Mouse (Mus musculus) bone marrow, adult 2 months (tissue): Measurements from ENCODE around the gene Pdxp. TPM values are rescaled to one million over a fixed set of nuclear protein-coding genes. Genes with fewer than 3 reads are reported as not detected.

ENCODE experiments used
- H3K27ac ChIP-seq: fragments of 200-500 bp; 2 replicates; pipeline ENCODE4 v1.5.1; 2012; ENCODE audit warnings: low read depth, mild to moderate bottlenecking, control low read depth, inconsistent platforms, low read length; ENCODE audit not compliant: control insufficient read depth, poor library complexity, insufficient read depth
- H3K4me1 ChIP-seq: fragments of 200-500 bp; 2 replicates; pipeline ENCODE4 v1.6.1; 2011; ENCODE audit warnings: low read length; ENCODE audit not compliant: control insufficient read depth, insufficient read depth
- H3K4me3 ChIP-seq: fragments of 200-500 bp; replicated peaks from 2 replicates; pipeline ENCODE3; 2011; ENCODE audit warnings: mild to moderate bottlenecking, low read depth, low read length, control low read depth; ENCODE audit not compliant: control insufficient read depth
- CTCF ChIP-seq: fragments of 200-500 bp; IDR thresholded peaks from 2 replicates; pipeline ENCODE4 v1.5.1; 2011; ENCODE audit warnings: low read length, control low read depth; ENCODE audit not compliant: control insufficient read depth, insufficient read depth
- POLR2A ChIP-seq: fragments of 200-500 bp; IDR thresholded peaks from 2 replicates; pipeline ENCODE4 v1.6.1; 2011; ENCODE audit warnings: low read depth, mild to moderate bottlenecking, control low read depth, low read length, borderline replicate concordance; ENCODE audit not compliant: control insufficient read depth
- WGBS: fragments of 180-500 bp; shearing (Covaris S2); methylation state at CpG from one replicate; pipeline ENCODE4 v1.1.7; 2018; 5-methylcytosine and 5-hydroxymethylcytosine counted together
- polyA plus RNA-seq: library from polyadenylated mRNA; stranded (reverse); fragments of >200 nt; gene quantifications from 2 replicates; pipeline ENCODE4 v1.2.4, GENCODE M21; 2011; ENCODE audit warnings: low replicate concordance; ENCODE audit not compliant: missing spikeins, insufficient read depth, insufficient read length

The Pdxp gene
- polyA plus RNA-seq, 1 experiment: 8.0 TPM

DNA sequence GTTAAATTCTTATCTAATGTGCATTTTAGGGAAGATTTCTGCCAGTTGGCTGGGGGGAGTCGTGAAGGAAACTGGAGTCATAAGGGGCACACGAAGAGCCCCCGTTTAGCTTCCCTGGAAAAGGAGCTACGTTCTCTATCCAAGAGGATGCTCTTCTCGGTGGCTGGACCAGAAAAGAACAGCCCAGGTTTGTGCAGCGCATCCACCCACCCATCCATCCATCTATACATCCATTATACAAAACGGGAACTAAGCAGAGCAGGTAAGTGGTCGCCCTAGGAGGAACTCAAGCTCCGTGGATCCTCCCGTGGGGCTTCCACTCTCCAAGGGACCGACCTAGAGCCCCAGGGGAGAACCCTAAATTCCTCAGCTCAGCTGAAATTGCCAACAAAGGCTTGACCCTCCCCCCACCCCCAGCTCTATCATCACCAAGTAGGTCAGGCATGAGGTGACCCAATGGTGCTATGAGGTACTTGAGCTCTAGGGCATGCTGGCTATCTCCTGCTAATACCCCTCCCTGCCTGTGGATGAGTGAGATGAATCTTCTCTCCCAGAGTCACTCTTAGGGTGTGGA, 34.5 kb downstream of the Pdxp start:
- no peak overlapping the region for H3K4me3 ChIP-seq
- H3K4me1 ChIP-seq: no peaks in the 10 kb centered on the region
- WGBS: 5% methylated on average over 11 of the region's 11 CpGs
- TF ChIP-seq POLR2A: no peak
- no peak for TF ChIP-seq CTCF
- H3K27ac ChIP-seq: no peak overlapping the region

DNA sequence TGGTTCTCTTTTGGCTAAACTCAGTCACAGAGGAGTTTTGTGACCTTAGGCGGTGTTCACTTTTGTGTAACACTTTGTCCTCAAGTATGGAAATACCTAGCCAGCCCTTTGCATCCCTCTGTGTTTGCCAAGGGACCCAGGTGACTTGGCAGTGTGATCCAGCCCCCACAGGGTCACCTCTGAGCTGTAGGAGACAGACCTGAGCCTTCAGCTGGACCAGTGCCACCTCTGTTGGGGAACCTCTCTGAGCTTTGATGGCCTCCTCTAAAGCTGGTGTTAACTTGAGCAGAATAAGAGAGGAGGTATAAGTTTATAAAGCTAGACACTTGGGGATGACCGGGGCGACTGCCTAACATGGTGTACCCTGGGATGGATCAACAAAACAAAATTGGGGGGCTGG, 35.2 kb downstream of the Pdxp start:
- TF ChIP-seq CTCF (no peak), POLR2A (no peak)
- Histone ChIP-seq H3K4me3 (no peak overlapping the region), H3K4me1 (no peaks in the 10 kb centered on the region), H3K27ac (no peak overlapping the region)
- WGBS: 83% methylated on average over 3 of the region's 3 CpGs

DNA sequence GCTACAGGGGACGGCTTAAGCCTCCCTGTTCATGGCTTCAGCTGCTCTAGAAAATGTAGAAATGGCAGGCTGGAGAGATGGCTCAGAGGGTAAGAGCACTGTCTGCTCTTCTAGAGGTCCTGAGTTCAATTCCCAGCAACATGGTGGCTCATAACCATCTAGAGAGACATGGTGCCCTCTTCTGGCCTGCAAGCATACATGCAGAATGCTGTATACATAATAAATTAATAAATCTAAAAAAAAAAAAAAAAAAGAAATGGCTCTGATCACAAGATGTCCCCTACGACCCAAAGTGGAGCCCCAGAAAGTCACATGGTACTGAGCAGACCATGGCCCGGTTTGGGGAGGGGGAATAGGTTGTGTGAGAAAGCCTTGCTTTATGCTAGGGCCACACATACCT, 41.9 kb downstream of the Pdxp start:
- Histone ChIP-seq H3K4me3 (no peak overlapping the region), H3K27ac (no peak overlapping the region), H3K4me1 (no peaks in the 10 kb centered on the region)
- WGBS: 51% methylated on average over 3 of the region's 3 CpGs
- TF ChIP-seq CTCF: no peak
- no peak for TF ChIP-seq POLR2A

DNA sequence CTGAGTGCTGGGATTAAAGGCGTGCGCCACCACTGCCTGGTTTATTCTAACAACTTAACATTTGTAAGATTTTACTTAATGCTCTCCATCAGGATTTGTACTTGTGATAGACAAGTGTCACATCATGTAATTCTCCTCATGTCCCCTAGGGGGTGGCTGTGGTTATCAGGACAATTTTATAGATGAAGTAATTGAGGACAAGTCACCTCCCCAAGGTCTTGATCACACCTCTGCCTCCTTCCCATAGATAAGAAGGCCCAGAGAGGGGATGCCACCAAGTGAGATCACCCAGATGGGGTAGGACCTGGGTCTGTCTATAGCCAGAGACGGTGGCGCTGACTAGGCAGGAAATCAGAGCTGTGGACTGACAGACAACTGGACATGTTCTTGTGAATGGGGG, 42.6 kb downstream of the Pdxp start:
- 80% methylated on average over 4 of the region's 4 CpGs for WGBS
- TF ChIP-seq CTCF (no peak), POLR2A (no peak)
- no peaks in the 10 kb centered on the region for H3K4me1 ChIP-seq
- no peak overlapping the region for H3K27ac ChIP-seq
- H3K4me3 ChIP-seq: no peak overlapping the region

DNA sequence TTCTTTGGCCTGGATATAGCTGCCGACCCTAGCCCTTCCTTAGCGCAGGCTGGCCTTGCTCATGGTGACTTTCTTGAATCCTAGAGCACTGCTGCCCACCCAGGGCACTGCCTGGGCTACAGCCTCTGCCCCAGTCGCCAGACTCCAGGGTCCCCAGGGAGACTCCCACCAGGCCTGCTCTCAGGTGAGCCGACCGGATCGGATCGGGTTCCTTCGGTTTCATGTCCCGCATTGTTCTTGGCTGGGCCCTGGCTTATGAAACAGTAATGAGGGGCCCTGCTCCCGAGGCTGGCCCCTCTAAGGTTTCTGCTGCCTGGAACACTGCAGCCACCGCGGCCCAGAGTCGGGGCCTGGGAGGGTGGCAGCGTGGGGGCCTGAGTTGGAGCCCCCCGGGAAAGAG, 43.3 kb downstream of the Pdxp start:
- TF ChIP-seq POLR2A: no peak
- no peak for TF ChIP-seq CTCF
- Histone ChIP-seq H3K4me3 (no peak overlapping the region), H3K4me1 (no peaks in the 10 kb centered on the region), H3K27ac (no peak overlapping the region)
- 77% methylated on average over 15 of the region's 15 CpGs for WGBS

DNA sequence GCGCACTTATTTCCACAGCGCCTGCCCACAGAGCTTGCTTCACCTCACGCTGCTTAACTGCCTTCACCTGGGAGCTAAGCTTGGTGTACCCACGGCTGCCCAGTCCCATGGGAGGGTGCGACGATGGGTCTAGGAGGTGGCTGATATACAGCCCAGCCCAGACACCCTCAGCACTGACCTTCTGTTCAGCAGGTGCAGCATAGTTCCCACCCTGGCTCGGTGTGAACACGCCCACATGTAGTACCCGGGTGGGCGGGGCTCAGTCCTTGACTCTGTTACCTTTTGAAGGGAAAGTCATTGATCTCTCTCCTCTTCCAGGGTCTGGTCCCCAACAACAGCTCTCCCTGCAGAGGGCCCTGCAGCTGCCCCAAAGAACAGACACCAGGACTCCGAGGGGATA, 45.8 kb downstream of the Pdxp start:
- H3K4me3 ChIP-seq: no peak overlapping the region
- 79% methylated on average over 11 of the region's 11 CpGs for WGBS
- H3K27ac ChIP-seq: no peak overlapping the region
- TF ChIP-seq CTCF (no peak), POLR2A (no peak)
- H3K4me1 ChIP-seq: no peaks in the 10 kb centered on the region

DNA sequence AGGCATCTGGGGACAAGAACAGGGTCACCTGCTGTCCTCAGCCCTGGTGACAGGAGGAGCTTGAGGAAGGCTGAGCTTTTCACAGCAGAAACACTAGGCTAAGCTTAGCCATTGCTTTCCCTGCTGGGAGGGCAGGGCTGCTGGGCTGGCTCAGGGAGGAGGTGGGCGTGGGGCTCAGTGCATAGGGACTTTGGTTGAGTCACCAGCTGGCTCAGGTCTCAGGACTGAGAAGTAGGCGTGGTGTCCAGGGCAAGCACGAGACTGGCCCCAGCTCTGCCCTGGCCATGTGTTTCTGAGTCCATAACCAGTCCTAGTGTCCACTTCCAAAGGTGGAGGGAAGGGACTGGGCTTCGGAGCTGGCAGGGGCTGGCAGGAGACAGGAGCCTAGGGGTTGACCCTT, 46.4 kb downstream of the Pdxp start:
- Histone ChIP-seq H3K4me1 (no peaks in the 10 kb centered on the region), H3K27ac (no peak overlapping the region), H3K4me3 (no peak overlapping the region)
- WGBS: 69% methylated on average over 4 of the region's 4 CpGs
- TF ChIP-seq CTCF (no peak), POLR2A (no peak)

DNA sequence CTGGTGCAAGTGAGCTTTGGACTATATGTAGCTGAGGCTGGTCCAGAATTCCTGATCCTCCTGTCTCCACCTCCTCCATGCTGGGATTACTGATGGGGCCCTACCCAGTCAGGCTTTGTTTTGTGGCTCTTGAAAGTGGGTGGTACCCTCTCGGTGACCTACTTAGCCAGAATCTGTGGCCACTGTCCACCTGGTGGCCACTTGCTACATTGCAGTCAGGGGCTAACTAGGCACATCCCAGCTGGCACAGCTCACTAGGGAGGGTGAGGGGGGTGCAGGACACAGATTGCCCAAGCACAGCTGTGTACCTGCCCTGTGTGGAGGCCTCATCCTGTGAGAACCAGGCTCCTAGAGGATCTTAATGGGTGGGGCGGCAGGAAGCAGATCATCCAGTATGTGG, 49.2 kb downstream of the Pdxp start:
- WGBS: 34% methylated on average over 2 of the region's 2 CpGs
- no peaks in the 10 kb centered on the region for H3K4me1 ChIP-seq
- H3K27ac ChIP-seq: no peak overlapping the region
- TF ChIP-seq CTCF (peak; percentile 81), POLR2A (no peak)
- no peak overlapping the region for H3K4me3 ChIP-seq

Other genes starting within 250 kb of the Pdxp start
- gene Elfn2, start 195.1 kb upstream of the Pdxp start, polyA plus RNA-seq: not detected in 2 replicates
- gene Mfng, start 140.4 kb upstream of the Pdxp start, polyA plus RNA-seq: 8.6 and 15.5 TPM in 2 replicates
- gene Card10, start 110.9 kb upstream of the Pdxp start, polyA plus RNA-seq: 11.3 and 20.8 TPM in 2 replicates
- 6.6 and 9.4 TPM in 2 replicates for gene Cdc42ep1, start 71.3 kb upstream of the Pdxp start, polyA plus RNA-seq
- not detected in 2 replicates for gene Lgals2, start 58.4 kb upstream of the Pdxp start, polyA plus RNA-seq
- gene Gga1, start 36.7 kb upstream of the Pdxp start, polyA plus RNA-seq: 25.8 and 55.3 TPM in 2 replicates
- not detected in 2 replicates for gene Gm49510, start 14.3 kb upstream of the Pdxp start, polyA plus RNA-seq
- gene Sh3bp1, start 14.2 kb upstream of the Pdxp start, polyA plus RNA-seq: 18.9 and 63.2 TPM in 2 replicates
- gene Lgals1, start 12.8 kb downstream of the Pdxp start, polyA plus RNA-seq: 75.3 and 222 TPM in 2 replicates
- gene Nol12, start 21.0 kb downstream of the Pdxp start, polyA plus RNA-seq: 14.6 and 30.5 TPM in 2 replicates
- gene Triobp, start 33.8 kb downstream of the Pdxp start, polyA plus RNA-seq: 17.0 and 32.9 TPM in 2 replicates
- 30.4 and 32.4 TPM in 2 replicates for gene H1f0, start 114.5 kb downstream of the Pdxp start, polyA plus RNA-seq
- gene Galr3, start 128.0 kb downstream of the Pdxp start, polyA plus RNA-seq: not detected in 2 replicates
- gene Ankrd54, start 149.0 kb downstream of the Pdxp start, polyA plus RNA-seq: 27.1 and 43.4 TPM in 2 replicates
- gene Eif3l, start 161.3 kb downstream of the Pdxp start, polyA plus RNA-seq: 60.7 and 112 TPM in 2 replicates
- 4.8 and 20.7 TPM in 2 replicates for gene Micall1, start 195.0 kb downstream of the Pdxp start, polyA plus RNA-seq
- 72.8 and 74.0 TPM in 2 replicates for gene Polr2f, start 227.1 kb downstream of the Pdxp start, polyA plus RNA-seq
- not detected in 2 replicates for gene 1700088E04Rik, start 227.3 kb downstream of the Pdxp start, polyA plus RNA-seq